Mouse (Mus musculus): ENCODE data around the gene Rpap1. TPM values are rescaled to one million over a fixed set of nuclear protein-coding genes. Genes with fewer than 3 reads are reported as not detected.

The Rpap1 gene
- 3.6 TPM for polyA plus RNA-seq (2015; fragmentation: Illumina TruSeq; extraction: RNeasy Lipid Tissue Mini Kit (QIAGEN cat#74804); ENCODE audit: insufficient read depth, low read depth, low replicate concordance)

GRCm38 (mm10) chr2:119787206-119787883, at the start of gene Rpap1:
Gene Rpap1, minus strand, starts transcription at chr2:119787537.

GRCm38 (mm10) chr2:119797279-119797783, 10.0 kb upstream of the Rpap1 start, which contains the start of gene Tyro3:
Gene Tyro3, plus strand, starts transcription at chr2:119797733.

DNA sequence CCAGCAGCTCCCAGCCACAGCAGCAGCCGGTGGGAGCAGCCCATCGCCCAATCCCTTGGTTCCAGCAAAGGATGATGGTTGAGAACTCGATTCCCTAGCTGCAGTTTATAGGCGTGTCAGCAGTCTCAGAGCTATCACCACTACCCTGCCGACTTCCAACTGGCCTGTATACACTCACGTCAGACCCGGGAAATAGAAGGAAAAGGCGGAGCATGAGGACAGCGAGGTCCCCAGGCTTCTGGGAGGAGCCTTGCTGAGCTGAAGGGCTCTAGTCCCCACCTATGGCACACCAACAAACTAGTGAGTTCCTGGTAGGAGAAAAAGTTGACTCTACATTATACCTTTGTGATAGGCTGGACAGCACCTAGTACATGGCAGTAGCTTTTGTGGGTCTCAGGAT, 27.1 kb downstream of the Rpap1 start, which contains the start of gene Ltk:
Ltk (minus strand) TSS at position 181 of the 400 bp plus-strand sequence.

DNA sequence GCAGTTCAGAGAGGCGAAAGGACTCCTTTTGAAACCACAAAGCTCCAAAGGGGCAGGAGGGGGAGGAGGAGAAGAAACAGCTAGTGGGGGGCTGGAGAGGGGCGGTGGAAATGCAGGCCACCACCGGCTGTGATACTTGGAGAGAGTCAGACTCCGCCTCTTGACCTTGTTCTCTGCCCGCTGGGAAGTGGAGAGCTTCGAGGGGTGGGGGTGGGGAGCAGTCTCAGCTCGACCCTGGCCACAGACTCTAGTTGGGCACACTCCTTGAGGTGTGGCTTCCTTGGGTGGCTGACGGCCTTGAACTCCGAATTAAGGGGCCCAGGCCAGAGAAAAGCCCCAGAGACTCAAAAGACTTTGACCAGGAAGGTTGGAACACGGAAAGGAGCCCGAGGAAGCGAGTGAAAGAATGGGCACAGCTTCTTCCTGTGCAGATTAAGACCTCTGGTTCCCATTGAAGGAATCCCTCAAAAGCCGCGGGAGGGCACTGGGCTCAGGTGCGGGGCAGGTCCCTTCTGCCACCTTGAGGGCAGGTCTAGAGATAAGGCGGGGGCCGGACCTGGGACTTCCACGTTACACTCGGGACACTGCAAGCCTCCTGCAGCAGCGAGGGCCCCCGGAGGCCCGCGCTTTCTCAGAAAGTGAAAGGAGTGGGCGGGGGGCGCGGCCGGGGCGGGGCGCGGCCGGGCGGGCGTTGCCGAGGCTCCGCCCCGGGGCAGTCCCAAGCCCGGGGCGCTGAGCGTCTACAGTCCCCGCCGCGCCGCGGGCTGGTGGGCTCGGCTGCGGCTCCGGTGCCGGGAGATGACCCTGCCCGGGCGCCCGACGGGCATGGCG, 45.5 kb downstream of the Rpap1 start, which contains the start of gene Itpka:
Itpka (plus strand) TSS at position 757 of the 831 bp plus-strand sequence.

Other genes with a start within 250 kb of the Rpap1 start
- 0.15 TPM for gene Exd1, start 239.9 kb downstream of the Rpap1 start, polyA plus RNA-seq (2015; fragmentation: Illumina TruSeq; extraction: RNeasy Lipid Tissue Mini Kit (QIAGEN cat#74804); ENCODE audit: insufficient read depth, low read depth, low replicate concordance)
- 25.1 TPM for gene Chp1, start 239.8 kb downstream of the Rpap1 start, polyA plus RNA-seq (2015; fragmentation: Illumina TruSeq; extraction: RNeasy Lipid Tissue Mini Kit (QIAGEN cat#74804); ENCODE audit: insufficient read depth, low read depth, low replicate concordance)
- gene Nusap1, start 169.2 kb downstream of the Rpap1 start, polyA plus RNA-seq (2015; fragmentation: Illumina TruSeq; extraction: RNeasy Lipid Tissue Mini Kit (QIAGEN cat#74804); ENCODE audit: insufficient read depth, low read depth, low replicate concordance), result not detected
- not detected for gene Oip5, start 169.1 kb downstream of the Rpap1 start, polyA plus RNA-seq (2015; fragmentation: Illumina TruSeq; extraction: RNeasy Lipid Tissue Mini Kit (QIAGEN cat#74804); ENCODE audit: insufficient read depth, low read depth, low replicate concordance)
- 5.4 TPM for gene Ndufaf1, start 124.7 kb downstream of the Rpap1 start, polyA plus RNA-seq (2015; fragmentation: Illumina TruSeq; extraction: RNeasy Lipid Tissue Mini Kit (QIAGEN cat#74804); ENCODE audit: insufficient read depth, low read depth, low replicate concordance)
- gene Rtf1, start 112.5 kb downstream of the Rpap1 start, polyA plus RNA-seq (2015; fragmentation: Illumina TruSeq; extraction: RNeasy Lipid Tissue Mini Kit (QIAGEN cat#74804); ENCODE audit: insufficient read depth, low read depth, low replicate concordance), result 4.5 TPM
- 0.76 TPM for gene Itpka, start 45.2 kb downstream of the Rpap1 start, polyA plus RNA-seq (2015; fragmentation: Illumina TruSeq; extraction: RNeasy Lipid Tissue Mini Kit (QIAGEN cat#74804); ENCODE audit: insufficient read depth, low read depth, low replicate concordance)
- gene Ltk, start 27.1 kb downstream of the Rpap1 start, polyA plus RNA-seq (2015; fragmentation: Illumina TruSeq; extraction: RNeasy Lipid Tissue Mini Kit (QIAGEN cat#74804); ENCODE audit: insufficient read depth, low read depth, low replicate concordance), result 2.2 TPM
- gene Tyro3, start 10.2 kb upstream of the Rpap1 start, polyA plus RNA-seq (2015; fragmentation: Illumina TruSeq; extraction: RNeasy Lipid Tissue Mini Kit (QIAGEN cat#74804); ENCODE audit: insufficient read depth, low read depth, low replicate concordance), result 1.5 TPM
- gene Mga, start 109.7 kb upstream of the Rpap1 start, polyA plus RNA-seq (2015; fragmentation: Illumina TruSeq; extraction: RNeasy Lipid Tissue Mini Kit (QIAGEN cat#74804); ENCODE audit: insufficient read depth, low read depth, low replicate concordance), result 5.8 TPM
- 2.0 TPM for gene Mapkbp1, start 185.2 kb upstream of the Rpap1 start, polyA plus RNA-seq (2015; fragmentation: Illumina TruSeq; extraction: RNeasy Lipid Tissue Mini Kit (QIAGEN cat#74804); ENCODE audit: insufficient read depth, low read depth, low replicate concordance)
- gene Jmjd7, start 239.9 kb upstream of the Rpap1 start, polyA plus RNA-seq (2015; fragmentation: Illumina TruSeq; extraction: RNeasy Lipid Tissue Mini Kit (QIAGEN cat#74804); ENCODE audit: insufficient read depth, low read depth, low replicate concordance), result 1.7 TPM
- 1.5 TPM for gene Gm28042, start 240.0 kb upstream of the Rpap1 start, polyA plus RNA-seq (2015; fragmentation: Illumina TruSeq; extraction: RNeasy Lipid Tissue Mini Kit (QIAGEN cat#74804); ENCODE audit: insufficient read depth, low read depth, low replicate concordance)
- gene Pla2g4b, start 245.9 kb upstream of the Rpap1 start, polyA plus RNA-seq (2015; fragmentation: Illumina TruSeq; extraction: RNeasy Lipid Tissue Mini Kit (QIAGEN cat#74804); ENCODE audit: insufficient read depth, low read depth, low replicate concordance), result 0.22 TPM